Mouse (Mus musculus): ENCODE measurements at regions not wholly inside any gene's neighbourhood (a gene's known extent, or its start where the extent isn't known, plus 50 kb on each side); places are given as distances from the start of the nearest gene placed in this dataset. TPM values are rescaled to one million over a fixed set of nuclear protein-coding genes. Genes with fewer than 3 reads are reported as not detected.

DNA sequence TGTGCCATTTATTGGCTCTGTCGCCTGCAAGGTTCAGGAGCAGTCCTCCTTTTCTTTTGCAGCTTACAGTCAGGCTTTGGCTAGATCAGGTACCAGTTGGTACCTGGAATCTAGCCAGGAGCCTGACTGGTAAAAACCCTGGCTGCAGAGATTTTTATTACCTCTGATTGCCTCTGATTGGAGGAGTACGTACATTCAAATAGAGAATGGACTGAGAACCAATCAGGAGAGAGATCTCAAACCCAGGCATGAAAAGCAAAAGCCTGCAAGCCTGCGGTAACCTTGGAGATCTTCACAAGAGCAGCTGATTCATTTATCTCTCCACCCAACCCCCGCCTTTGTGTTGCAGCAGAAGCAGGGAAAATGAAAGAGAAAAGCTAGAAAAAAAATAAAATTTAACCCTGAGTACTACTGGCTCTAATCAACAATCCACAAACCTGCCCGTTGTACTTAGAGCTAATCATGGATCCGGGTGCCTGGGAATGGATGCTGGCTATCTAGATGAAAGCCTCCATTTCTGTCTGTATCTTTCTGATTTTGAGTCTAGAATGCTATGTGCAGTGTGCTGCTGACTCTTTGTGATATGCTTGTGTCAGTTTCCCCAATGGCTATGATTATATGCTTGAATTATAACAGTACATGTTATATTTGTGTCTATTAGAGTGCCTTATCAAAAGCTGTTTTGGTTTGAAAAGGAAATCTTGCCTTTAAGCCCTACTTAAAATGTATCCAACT is 406.2 kb upstream of the Ndn start:
- DNase-seq = peak; percentile 28

DNA sequence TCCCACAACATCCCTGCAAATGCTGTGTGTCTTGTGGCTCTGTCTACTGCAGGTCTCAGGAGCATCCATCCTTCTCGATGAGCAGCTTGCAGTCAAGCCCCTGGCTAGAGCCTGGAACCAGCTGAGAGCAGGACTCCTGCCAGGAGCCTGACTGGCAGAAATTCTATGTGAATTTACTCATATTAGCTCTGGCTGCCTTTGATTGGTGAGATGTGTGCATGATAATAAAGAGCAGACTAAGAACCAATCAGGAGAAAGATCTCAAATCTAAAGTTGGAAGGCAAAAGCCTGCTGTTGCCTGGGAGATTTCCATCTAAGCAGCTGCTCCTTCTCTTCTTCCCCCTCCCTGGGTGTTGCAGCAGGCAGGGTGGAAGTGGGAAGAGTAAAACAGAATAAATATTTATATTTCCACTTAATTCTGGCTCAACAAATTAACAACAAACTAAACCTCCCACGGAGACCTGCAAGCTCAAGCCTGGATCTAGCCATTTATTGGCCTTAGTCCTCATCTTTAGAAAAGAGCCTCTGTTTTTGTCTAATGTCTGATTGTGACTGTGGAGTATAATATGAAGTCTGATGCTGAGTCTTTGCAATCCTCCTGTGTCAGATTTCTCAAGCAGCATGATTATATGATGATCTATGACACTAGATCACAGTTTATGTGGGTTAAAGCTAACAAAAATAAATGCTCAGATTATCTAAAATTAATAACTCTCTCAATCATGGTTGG is 364.0 kb upstream of the Ndn start:
- DNase-seq = peak; percentile 26

DNA sequence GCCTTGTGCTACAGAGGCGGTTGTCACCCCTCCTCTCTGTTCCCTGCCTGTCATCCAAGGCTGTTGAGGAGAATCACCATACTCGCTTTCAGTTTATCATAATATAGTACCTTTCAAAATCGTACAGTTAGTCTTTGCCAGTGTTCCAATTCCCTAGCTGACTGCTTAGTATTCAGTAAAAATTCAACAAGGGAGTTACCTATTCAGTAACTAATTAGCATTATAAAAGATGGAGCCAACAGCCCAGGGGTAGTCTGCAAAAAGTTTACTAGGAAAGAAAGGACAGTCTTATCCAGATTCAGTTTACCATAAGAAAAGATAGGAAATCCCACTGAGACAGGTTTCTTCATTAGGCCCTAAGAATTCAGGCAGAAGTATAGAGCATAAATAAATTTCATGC is 319.7 kb upstream of the Ndn start:
- no peak for DNase-seq

DNA sequence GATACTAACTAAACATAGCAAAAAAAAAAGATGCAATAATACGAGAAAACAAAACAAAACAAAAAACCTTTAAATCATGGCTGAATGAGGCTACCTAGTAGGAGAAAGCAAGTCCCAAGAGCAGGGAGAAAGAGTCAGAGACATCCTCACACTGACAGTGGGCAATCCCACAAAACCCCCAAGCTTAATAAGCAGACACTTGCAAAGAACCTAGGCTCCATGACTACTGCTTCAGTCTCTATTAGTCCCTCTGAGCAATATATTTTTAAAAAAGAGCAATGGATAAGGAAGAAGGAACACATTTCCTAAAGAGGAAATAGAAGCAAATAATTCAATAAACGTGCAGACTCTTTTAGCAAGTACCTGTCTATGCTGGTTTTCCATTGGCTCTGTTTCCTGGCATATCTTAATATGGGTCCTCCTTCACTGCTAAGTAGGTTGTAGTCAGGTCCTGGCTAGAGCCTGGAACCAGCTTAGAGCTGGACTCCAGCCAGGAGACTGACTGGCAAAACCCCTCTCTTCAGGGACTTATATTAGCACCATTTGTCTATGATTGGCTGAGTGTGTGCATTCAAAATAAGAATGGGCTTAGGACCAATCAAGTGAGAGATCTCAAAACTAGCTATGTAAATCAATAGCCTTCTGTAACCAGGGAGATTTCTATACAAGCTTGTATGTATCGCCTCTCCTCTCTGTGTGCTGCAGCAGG is 300.5 kb upstream of the Ndn start:
- DNase-seq = peak; percentile 3

DNA sequence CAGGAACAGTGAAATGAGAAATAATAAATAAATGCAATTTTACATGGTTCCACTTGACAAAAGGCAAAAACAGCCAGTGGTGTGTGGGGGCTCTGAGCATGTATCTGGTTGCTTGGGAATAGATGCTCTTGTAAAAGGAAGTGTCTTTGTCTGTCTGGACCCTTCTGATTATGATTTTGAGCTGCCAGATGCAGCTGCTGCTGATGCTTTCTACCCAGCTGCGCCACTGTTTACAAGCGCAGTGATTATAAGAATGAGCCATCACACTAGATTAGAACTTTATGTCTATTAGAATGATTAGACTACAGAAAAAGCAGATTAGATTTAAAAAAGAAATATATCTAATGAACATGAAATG is 299.9 kb upstream of the Ndn start:
- no peak for DNase-seq

DNA sequence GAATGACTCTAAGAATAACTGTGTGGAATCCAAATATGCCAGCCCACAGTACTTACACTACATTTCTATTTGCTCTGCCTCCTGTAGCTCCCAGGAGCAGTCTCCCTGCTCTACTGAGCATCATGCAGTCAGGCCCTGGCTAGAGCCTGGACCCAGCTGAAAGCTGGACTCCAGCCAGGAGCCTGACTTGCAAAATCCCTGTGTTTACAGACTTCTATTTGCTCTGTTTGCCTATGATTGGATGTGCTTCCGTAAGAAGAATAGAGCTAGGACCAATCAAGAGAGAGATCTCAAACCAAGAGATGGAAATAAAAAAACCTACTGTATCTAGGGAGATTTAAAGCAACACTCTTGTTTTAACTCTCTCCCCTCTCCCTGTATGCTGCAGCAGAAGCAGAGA is 267.8 kb upstream of the Ndn start:
- DNase-seq = peak; percentile 10

DNA sequence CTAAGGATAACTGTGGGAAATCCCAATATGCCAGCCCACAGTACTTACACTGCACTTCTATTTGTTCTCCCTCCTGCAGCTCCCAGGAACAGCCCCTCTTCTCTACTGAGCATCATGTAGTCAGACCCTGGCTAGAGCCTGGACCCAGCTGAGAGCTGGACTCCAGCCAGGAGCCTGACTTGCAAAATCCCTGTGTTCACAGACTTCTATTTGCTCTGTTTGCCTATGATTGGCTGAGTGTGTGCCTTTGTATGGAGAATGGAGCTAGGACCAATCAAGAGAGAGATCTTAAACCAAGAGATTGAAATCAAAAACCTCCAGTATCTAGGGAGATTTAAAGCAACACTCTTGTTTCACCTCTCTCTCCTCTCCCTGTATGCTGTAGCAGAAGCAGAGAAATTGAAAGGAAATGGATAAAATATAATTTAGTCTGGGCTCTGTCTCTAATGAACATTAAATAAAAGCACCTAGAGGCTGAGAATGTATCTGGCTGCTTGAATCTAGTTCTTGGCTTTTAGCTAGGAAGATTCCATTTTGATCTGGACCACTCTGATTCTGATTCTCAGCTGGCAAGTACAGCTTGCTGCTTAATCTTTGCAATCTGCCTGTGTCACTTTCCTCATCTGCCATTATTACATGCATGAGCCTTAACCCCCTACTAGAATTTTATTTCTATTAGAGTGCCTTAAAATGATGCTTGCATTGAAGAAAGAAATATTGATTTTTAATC is 261.1 kb upstream of the Ndn start:
- peak; percentile 15 for DNase-seq

Small RNA genes in the stretch of these regions (microRNA-seq; reads per million reads assigned to microRNA genes)
- gene Gm24923 = not detected
- not detected for gene Mir344-2
- not detected for gene Mir344f
- gene Mir344g = 1.4 reads per million
- gene Mir344i = not detected
